Mouse (Mus musculus): ENCODE results near the gene Bcl7c. TPM values are rescaled to one million over a fixed set of nuclear protein-coding genes. Genes with fewer than 3 reads are reported as not detected.

Bcl7c gene
- total and polyA plus RNA-seq, 3 experiments, result 28.0 to 71.3 (median 60.5) TPM

DNA sequence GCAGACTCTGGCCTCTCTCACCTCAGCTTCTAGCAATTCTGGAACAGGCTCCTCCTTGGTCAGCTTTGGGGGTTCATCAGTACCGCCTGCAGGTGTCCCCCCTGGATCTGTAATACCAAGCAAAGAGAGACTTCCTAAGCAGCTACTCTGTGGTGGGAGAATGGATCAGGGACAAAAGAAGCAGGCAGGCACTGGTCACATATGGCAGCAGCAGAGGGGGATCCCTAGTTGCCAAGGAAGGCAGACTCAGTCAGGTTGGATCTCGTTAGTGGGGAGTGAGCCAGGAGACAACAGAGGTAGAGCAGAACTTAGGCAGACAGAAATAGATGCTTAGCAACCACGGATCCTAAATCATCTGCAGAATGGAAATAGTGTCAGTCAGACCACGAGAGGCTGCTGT lies 3.0 kb downstream of the Bcl7c start:
- DNase-seq (ENCODE audit: extremely low read depth), result no peak
- H3K79me2 ChIP-seq (replicated peaks; ENCODE audit: control insufficient read depth, extremely low read depth, insufficient read depth, poor library complexity, severe bottlenecking), result no peaks in the 10 kb centered on the region
- no peak overlapping the region for H3K4me3 ChIP-seq (replicated peaks in 1 of 3; ENCODE audit: low read depth in 2 of 3, low read length in 2 of 3, poor library complexity in 1 of 3)
- H3K9me3 ChIP-seq (replicated peaks; ENCODE audit: low read length), result no peaks in the 10 kb centered on the region
- no peak overlapping the region for H3K9ac ChIP-seq (ENCODE audit: insufficient read depth, low read depth)
- H3K4me1 ChIP-seq (ENCODE audit: control insufficient read depth in 1 of 2, insufficient read depth in 2 of 2), result peaks cover 9 to 39% of the 10 kb centered on the region in 2 experiments
- in situ Hi-C loops (cut with MboI; ENCODE audit: low pct_ligation_motif_present, low pct_unique_long_range_greater_than_20kb, low sequenced_read_pairs) (no loop called here), dilution Hi-C loops (cut with MboI; ENCODE audit: extremely low pct_ligation_motif_present, extremely low pct_unique_long_range_greater_than_20kb, low sequenced_read_pairs) (no loop called here)
- peaks cover 16 to 48% of the 10 kb centered on the region in 2 experiments for H3K36me3 ChIP-seq (replicated peaks in 1 of 2; ENCODE audit: control insufficient read depth in 1 of 2, insufficient read depth in 1 of 2, low read length in 1 of 2)
- TF ChIP-seq MAZ (IDR thresholded peaks at IDR 0.05; ENCODE audit: low read depth, low read length), result no peak
- H3K27me3 ChIP-seq (replicated peaks), result no peaks in the 10 kb centered on the region
- H3K27ac ChIP-seq (ENCODE audit: insufficient read depth, low read depth), result no peak overlapping the region
- no peak overlapping the region for H3K4me2 ChIP-seq (ENCODE audit: insufficient read depth, low read depth, poor library complexity, severe bottlenecking)

DNA sequence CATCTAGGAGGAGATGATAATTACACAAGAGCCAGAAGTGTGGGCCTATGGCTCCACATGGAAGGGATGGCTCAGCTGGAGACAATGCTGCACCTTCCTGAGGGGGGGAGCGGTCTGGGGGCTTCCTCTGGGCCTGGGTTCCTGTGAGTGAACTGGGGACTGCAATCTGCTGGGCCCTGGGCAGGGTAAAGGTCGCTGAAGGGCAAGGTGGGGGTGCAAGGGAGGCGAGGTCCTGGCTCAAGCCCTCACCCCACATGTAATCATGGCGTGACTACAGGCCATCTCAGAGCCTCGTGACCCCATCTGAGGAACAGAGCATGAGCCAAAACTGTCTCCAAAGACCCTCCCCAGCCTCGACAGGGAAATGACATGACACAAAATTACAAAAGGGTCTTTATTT lies 4.1 kb downstream of the Bcl7c start:
- TF ChIP-seq PAX5 (IDR thresholded peaks at IDR 0.05; ENCODE audit: low read length) (no peak), JUND (conservative IDR thresholded peaks at IDR 0.05; ENCODE audit: low read depth, low read length) (no peak), USF1 (IDR thresholded peaks at IDR 0.05; ENCODE audit: low read depth, low read length) (no peak), ZMIZ1 (IDR thresholded peaks at IDR 0.05; ENCODE audit: low read depth, low read length) (no peak), ZC3H11A (IDR thresholded peaks at IDR 0.05; ENCODE audit: low read depth, low read length) (no peak), SIN3A (IDR thresholded peaks at IDR 0.05; ENCODE audit: low read length) (no peak)
- Histone ChIP-seq H3K4me3 (replicated peaks in 1 of 3; ENCODE audit: low read depth in 2 of 3, low read length in 2 of 3, poor library complexity in 1 of 3) (no peak overlapping the region), H3K9me3 (replicated peaks; ENCODE audit: low read length) (no peaks in the 10 kb centered on the region), H3K27me3 (replicated peaks) (no peaks in the 10 kb centered on the region), H3K9ac (ENCODE audit: insufficient read depth, low read depth) (no peak overlapping the region), H3K27ac (ENCODE audit: insufficient read depth, low read depth) (no peak overlapping the region), H3K79me2 (replicated peaks; ENCODE audit: control insufficient read depth, extremely low read depth, insufficient read depth, poor library complexity, severe bottlenecking) (no peaks in the 10 kb centered on the region), H3K36me3 (replicated peaks in 1 of 2; ENCODE audit: control insufficient read depth in 1 of 2, insufficient read depth in 1 of 2, low read length in 1 of 2) (peaks cover 16 to 56% of the 10 kb centered on the region in 2 experiments), H3K4me2 (ENCODE audit: insufficient read depth, low read depth, poor library complexity, severe bottlenecking) (no peak overlapping the region), H3K4me1 (ENCODE audit: control insufficient read depth in 1 of 2, insufficient read depth in 2 of 2) (peaks cover 9 to 41% of the 10 kb centered on the region in 2 experiments)
- in situ Hi-C loops (cut with MboI; ENCODE audit: low pct_ligation_motif_present, low pct_unique_long_range_greater_than_20kb, low sequenced_read_pairs), result no loop called here
- dilution Hi-C loops (cut with MboI; ENCODE audit: extremely low pct_ligation_motif_present, extremely low pct_unique_long_range_greater_than_20kb, low sequenced_read_pairs), result no loop called here
- DNase-seq (ENCODE audit: extremely low read depth), result no peak

DNA sequence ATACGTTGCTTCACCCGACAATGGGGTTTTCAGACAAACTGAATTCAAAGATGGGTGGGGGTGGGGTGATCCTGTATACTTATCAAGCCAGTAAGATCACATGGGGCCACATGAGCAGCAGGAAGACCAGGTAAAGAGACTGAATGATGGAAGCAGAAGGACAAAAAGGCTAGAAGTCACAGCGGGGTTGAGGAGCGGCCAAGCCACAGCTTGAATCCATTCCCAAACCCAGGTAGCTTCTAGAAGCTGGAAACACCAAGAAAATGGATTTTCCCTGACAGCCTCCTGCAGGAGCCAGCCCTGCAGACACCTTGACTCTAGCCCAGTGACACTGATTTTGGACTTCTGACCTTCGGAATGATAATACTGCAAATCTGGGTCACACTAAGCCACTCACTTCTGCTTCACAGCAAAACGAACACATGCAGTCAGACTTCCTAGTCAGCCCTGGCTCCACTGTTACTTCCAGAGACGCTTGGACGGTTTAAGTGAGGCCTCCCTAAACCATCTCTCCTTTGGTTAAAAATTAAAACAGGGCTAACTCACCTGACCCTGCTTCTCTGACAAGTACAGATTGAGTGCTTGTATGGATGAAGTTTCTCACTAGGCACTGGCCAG lies 5.1 kb downstream of the Bcl7c start:
- Histone ChIP-seq H3K36me3 (replicated peaks in 1 of 2; ENCODE audit: control insufficient read depth in 1 of 2, insufficient read depth in 1 of 2, low read length in 1 of 2) (peaks cover 16 to 60% of the 10 kb centered on the region in 2 experiments), H3K27ac (ENCODE audit: insufficient read depth, low read depth) (no peak overlapping the region), H3K9me3 (replicated peaks; ENCODE audit: low read length) (no peaks in the 10 kb centered on the region), H3K4me1 (ENCODE audit: control insufficient read depth in 1 of 2, insufficient read depth in 2 of 2) (peaks cover 7 to 42% of the 10 kb centered on the region in 2 experiments), H3K79me2 (replicated peaks; ENCODE audit: control insufficient read depth, extremely low read depth, insufficient read depth, poor library complexity, severe bottlenecking) (no peaks in the 10 kb centered on the region), H3K4me3 (replicated peaks in 1 of 3; ENCODE audit: low read depth in 2 of 3, low read length in 2 of 3, poor library complexity in 1 of 3) (no peak overlapping the region), H3K4me2 (ENCODE audit: insufficient read depth, low read depth, poor library complexity, severe bottlenecking) (no peak overlapping the region), H3K9ac (ENCODE audit: insufficient read depth, low read depth) (no peak overlapping the region), H3K27me3 (replicated peaks) (no peaks in the 10 kb centered on the region)
- in situ Hi-C loops (cut with MboI; ENCODE audit: low pct_ligation_motif_present, low pct_unique_long_range_greater_than_20kb, low sequenced_read_pairs) (no loop called here), dilution Hi-C loops (cut with MboI; ENCODE audit: extremely low pct_ligation_motif_present, extremely low pct_unique_long_range_greater_than_20kb, low sequenced_read_pairs) (no loop called here)
- DNase-seq (ENCODE audit: extremely low read depth), result no peak
- TF ChIP-seq KAT2A (IDR thresholded peaks at IDR 0.05; ENCODE audit: insufficient replicate concordance, low read length), result no peak
- no peak for TF ChIP-seq EP300 (IDR thresholded peaks at IDR 0.05; ENCODE audit: low read length)
- no peak for TF ChIP-seq E2F4 (IDR thresholded peaks at IDR 0.05; ENCODE audit: insufficient replicate concordance, low read depth, low read length)
- TF ChIP-seq RCOR1 (conservative IDR thresholded peaks at IDR 0.05; ENCODE audit: low read depth, low read length), result no peak
- TF ChIP-seq IRF4 (IDR thresholded peaks at IDR 0.05; ENCODE audit: low read depth, low read length), result no peak
- no peak for TF ChIP-seq MAFK (IDR thresholded peaks at IDR 0.05; ENCODE audit: insufficient replicate concordance, low read length)
- no peak for TF ChIP-seq NRF1 (IDR thresholded peaks at IDR 0.05; ENCODE audit: low read depth, low read length)
- TF ChIP-seq POLR2A (IDR thresholded peaks at IDR 0.05; ENCODE audit: low read depth, low read length), result no peak
- TF ChIP-seq USF1 (IDR thresholded peaks at IDR 0.05; ENCODE audit: low read depth, low read length), result no peak
- no peak for TF ChIP-seq RAD21 (IDR thresholded peaks at IDR 0.05; ENCODE audit: low read depth, low read length)
- no peak for TF ChIP-seq SMC3 (IDR thresholded peaks at IDR 0.05; ENCODE audit: low read depth, low read length)
- TF ChIP-seq PAX5 (IDR thresholded peaks at IDR 0.05; ENCODE audit: low read length), result no peak
- TF ChIP-seq MEF2A (IDR thresholded peaks at IDR 0.05; ENCODE audit: borderline replicate concordance, low read depth, low read length), result no peak
- no peak for TF ChIP-seq ZC3H11A (IDR thresholded peaks at IDR 0.05; ENCODE audit: low read depth, low read length)
- no peak for TF ChIP-seq CTCF (conservative IDR thresholded peaks at IDR 0.05 in 1 of 2, IDR thresholded peaks at IDR 0.05 in 1 of 2; ENCODE audit: low read depth in 2 of 2, low read length in 2 of 2)
